Mouse (Mus musculus) liver, embryonic 15.5 days (tissue): ENCODE results near the gene Pald1. TPM values are rescaled to one million over a fixed set of nuclear protein-coding genes. Genes with fewer than 3 reads are reported as not detected.

Experiments used
- ATAC-seq: fragments of 200-750 bp; cut with Nextera tagmentation; 2 replicates; pipeline ENCODE4 v1.8.0; 2017; ENCODE audit warnings: moderate number of reproducible peaks, mild to moderate bottlenecking, moderate library complexity; ENCODE audit not compliant: insufficient read depth
- H3K27ac ChIP-seq: fragments of 300-500 bp; sonication (generic); replicated peaks from 2 replicates; pipeline ENCODE4 v1.5.1; 2015; ENCODE audit warnings: mild to moderate bottlenecking, inconsistent platforms
- H3K27me3 ChIP-seq: fragments of 300-500 bp; sonication (generic); 2 replicates; pipeline ENCODE4 v1.6.1; 2015; ENCODE audit warnings: mild to moderate bottlenecking, inconsistent platforms
- H3K36me3 ChIP-seq: fragments of 300-500 bp; sonication (generic); replicated peaks from 2 replicates; pipeline ENCODE4 v1.6.1; 2015; ENCODE audit warnings: moderate library complexity, mild to moderate bottlenecking, inconsistent platforms
- H3K4me1 ChIP-seq: fragments of 300-500 bp; sonication (generic); replicated peaks from 2 replicates; pipeline ENCODE4 v1.6.1; 2015; ENCODE audit warnings: inconsistent platforms
- H3K4me2 ChIP-seq: fragments of 300-500 bp; sonication (generic); 2 replicates; pipeline ENCODE4 v1.6.1; 2015; ENCODE audit warnings: moderate library complexity, mild to moderate bottlenecking, inconsistent platforms
- H3K4me3 ChIP-seq: fragments of 300-500 bp; sonication (generic); replicated peaks from 2 replicates; pipeline ENCODE4 v1.5.1; 2015; ENCODE audit warnings: mild to moderate bottlenecking, inconsistent platforms
- H3K9ac ChIP-seq: fragments of 300-500 bp; sonication (generic); 2 replicates; pipeline ENCODE4 v1.6.1; 2015; ENCODE audit warnings: moderate library complexity, mild to moderate bottlenecking, inconsistent platforms
- H3K9me3 ChIP-seq: fragments of 300-500 bp; sonication (generic); replicated peaks from 2 replicates; pipeline ENCODE4 v1.6.1; 2016; ENCODE audit warnings: inconsistent platforms
- WGBS: fragments of 180-500 bp; shearing (Covaris S2); methylation state at CpG from one replicate; pipeline ENCODE4 v1.1.7; 2015; ENCODE audit warnings: mixed read lengths; ENCODE audit not compliant: insufficient replicate concordance; 5-methylcytosine and 5-hydroxymethylcytosine counted together
- polyA plus RNA-seq: library from polyadenylated mRNA; unstranded; fragments of >200 nt; fragmentation: Nextera tagmentation; extraction: Ambion mirVana; gene quantifications from 2 replicates; pipeline ENCODE4 v1.2.1, GENCODE M21; 2015

Gene Pald1
- polyA plus RNA-seq, 1 experiment from 2014 or later: 6.6 TPM

DNA sequence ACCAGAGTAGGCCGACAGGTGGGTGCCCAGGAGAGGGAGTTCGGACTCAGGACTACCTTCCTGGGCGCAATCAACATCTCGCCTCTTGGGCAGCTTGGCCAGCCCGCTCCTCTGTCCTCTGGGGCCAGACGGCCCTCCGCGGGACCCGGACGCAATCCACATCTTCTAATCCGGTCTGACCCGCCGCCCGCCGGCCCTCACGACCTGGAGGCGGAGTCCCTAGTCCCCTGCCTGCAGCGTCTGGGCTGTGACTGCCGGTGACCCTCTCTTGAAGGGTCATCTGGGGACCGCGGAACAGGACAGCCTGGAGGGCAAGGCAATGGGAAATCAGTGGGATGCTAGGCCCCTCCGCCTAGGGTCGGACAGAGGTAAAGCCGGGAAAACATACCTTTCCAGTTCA is 35.8 kb upstream of the Pald1 start:
- H3K9me3 ChIP-seq: no peaks in the 10 kb centered on the region
- no peaks in the 10 kb centered on the region for H3K36me3 ChIP-seq
- H3K4me3 ChIP-seq: peak overlapping the region; percentile 52; the same call in 1 of the 2 replicates
- no peak for ATAC-seq
- no peak overlapping the region for H3K27ac ChIP-seq
- peak overlapping the region; percentile 72 for H3K4me2 ChIP-seq
- WGBS: 9% methylated on average over 21 of the region's 24 CpGs
- peaks cover 63% of the 10 kb centered on the region for H3K27me3 ChIP-seq
- peaks cover 46% of the 10 kb centered on the region for H3K4me1 ChIP-seq
- H3K9ac ChIP-seq: no peak overlapping the region

GRCm38 (mm10) chr10:61418131-61418900 is 35.0 kb upstream of the Pald1 start:
- Histone ChIP-seq H3K27me3 (peaks cover 62% of the 10 kb centered on the region), H3K4me1 (peaks cover 53% of the 10 kb centered on the region), H3K4me3 (peak overlapping the region; percentile 52), H3K27ac (no peak overlapping the region), H3K4me2 (peak overlapping the region; percentile 72), H3K9ac (no peak overlapping the region), H3K36me3 (no peaks in the 10 kb centered on the region), H3K9me3 (no peaks in the 10 kb centered on the region)
- peak; percentile 11; the same call in 1 of the 2 replicates for ATAC-seq
- 2% methylated on average over 50 of the region's 50 CpGs for WGBS

DNA sequence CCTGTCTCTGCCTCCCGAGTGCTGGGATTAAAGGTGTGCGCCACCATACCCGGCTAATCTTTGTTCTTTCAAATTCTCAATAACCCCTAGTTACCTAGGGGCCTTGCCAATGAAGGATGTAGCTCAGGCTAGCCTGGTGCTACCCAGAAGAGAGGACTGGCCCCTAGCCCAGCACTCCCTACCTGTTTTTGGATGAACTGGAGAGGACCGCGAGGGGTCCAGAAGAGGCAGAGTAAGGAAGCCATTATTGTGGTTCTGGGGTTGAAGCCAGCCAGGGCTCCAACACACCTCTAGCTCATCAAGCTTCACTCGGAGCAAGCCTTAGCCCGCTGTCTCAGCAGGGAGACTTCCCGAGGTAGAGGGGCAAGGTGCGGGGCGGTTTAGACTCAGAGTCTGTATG is 34.3 kb upstream of the Pald1 start, which contains the start of gene Nodal:
Nodal (plus strand) TSS at position 301 of the 400 bp plus-strand sequence.
- Histone ChIP-seq H3K9me3 (no peaks in the 10 kb centered on the region), H3K27me3 (peaks cover 57% of the 10 kb centered on the region), H3K9ac (no peak within 1 kb of the TSS), H3K4me3 (peak within 1 kb of the TSS; percentile 52), H3K36me3 (no peaks in the 10 kb centered on the region), H3K4me1 (peaks cover 53% of the 10 kb centered on the region), H3K27ac (no peak within 1 kb of the TSS), H3K4me2 (peak within 1 kb of the TSS; percentile 72)
- WGBS: 32% methylated on average over 10 of the region's 10 CpGs
- no peak for ATAC-seq

DNA sequence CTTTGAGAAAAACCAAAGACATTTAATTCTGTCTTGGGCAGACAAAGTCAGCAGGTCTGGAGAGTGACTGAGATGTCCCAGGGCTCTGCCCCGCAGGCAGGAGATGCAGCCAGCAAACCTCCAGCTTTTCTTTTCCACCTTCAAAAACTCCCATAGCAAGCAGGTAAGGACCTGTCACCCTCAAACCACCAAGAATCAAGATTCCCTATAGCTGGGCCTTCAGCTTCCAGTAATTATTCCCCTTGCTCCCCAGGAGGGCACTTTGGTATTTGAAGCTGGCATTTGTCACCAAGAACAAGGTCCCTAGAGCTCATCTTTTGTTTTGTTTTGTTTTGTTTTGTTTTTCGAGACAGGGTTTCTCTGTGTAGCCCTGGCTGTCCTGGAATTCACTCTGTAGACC is 33.7 kb upstream of the Pald1 start:
- no peak for ATAC-seq
- Histone ChIP-seq H3K36me3 (no peaks in the 10 kb centered on the region), H3K4me3 (no peak overlapping the region), H3K27me3 (peaks cover 57% of the 10 kb centered on the region), H3K4me1 (peaks cover 57% of the 10 kb centered on the region), H3K9me3 (no peaks in the 10 kb centered on the region), H3K27ac (no peak overlapping the region), H3K9ac (no peak overlapping the region), H3K4me2 (no peak overlapping the region)
- WGBS: 44% methylated on average over 2 of the region's 2 CpGs

DNA sequence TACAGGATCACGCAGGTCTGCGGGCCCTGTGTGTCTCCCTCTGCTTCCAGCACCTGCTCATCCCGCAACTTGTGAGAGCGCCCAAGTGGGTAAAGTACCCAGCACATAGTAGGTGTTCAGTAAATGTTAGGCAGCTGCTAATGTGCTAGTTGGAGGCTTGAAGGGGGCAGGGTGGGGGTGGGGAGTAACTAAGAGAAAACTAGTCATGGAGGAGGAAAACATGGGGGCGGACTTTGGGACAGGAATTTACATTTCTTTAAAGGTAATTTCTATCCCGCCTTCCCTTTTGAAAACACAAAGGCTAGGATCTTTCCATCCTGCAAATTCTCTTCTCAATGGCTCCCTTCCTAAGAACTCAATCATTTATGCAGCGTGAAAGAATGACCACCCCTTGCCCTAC is 33.2 kb upstream of the Pald1 start:
- Histone ChIP-seq H3K4me2 (no peak overlapping the region), H3K9me3 (no peaks in the 10 kb centered on the region), H3K4me1 (peaks cover 60% of the 10 kb centered on the region), H3K36me3 (no peaks in the 10 kb centered on the region), H3K27ac (no peak overlapping the region), H3K27me3 (peaks cover 57% of the 10 kb centered on the region), H3K9ac (no peak overlapping the region), H3K4me3 (no peak overlapping the region)
- no peak for ATAC-seq
- 63% methylated on average over 7 of the region's 7 CpGs for WGBS

GRCm38 (mm10) chr10:61415890-61416289 is 32.6 kb upstream of the Pald1 start:
- ATAC-seq: no peak
- H3K4me2 ChIP-seq: no peak overlapping the region
- H3K9me3 ChIP-seq: no peaks in the 10 kb centered on the region
- no peak overlapping the region for H3K9ac ChIP-seq
- peaks cover 66% of the 10 kb centered on the region for H3K4me1 ChIP-seq
- 30% methylated on average over 8 of the region's 8 CpGs for WGBS
- no peak overlapping the region for H3K4me3 ChIP-seq
- H3K27me3 ChIP-seq: peaks cover 52% of the 10 kb centered on the region
- H3K36me3 ChIP-seq: no peaks in the 10 kb centered on the region
- H3K27ac ChIP-seq: no peak overlapping the region

- WGBS: 66% methylated on average over 3 of the region's 3 CpGs
- no peak for ATAC-seq
- peaks cover 70% of the 10 kb centered on the region for H3K4me1 ChIP-seq
- no peak overlapping the region for H3K4me2 ChIP-seq
- no peaks in the 10 kb centered on the region for H3K9me3 ChIP-seq
- H3K27ac ChIP-seq: no peak overlapping the region
- H3K4me3 ChIP-seq: no peak overlapping the region
- H3K9ac ChIP-seq: no peak overlapping the region
- H3K36me3 ChIP-seq: no peaks in the 10 kb centered on the region
- H3K27me3 ChIP-seq: peaks cover 46% of the 10 kb centered on the region
Observed at GRCm38 (mm10) chr10:61415240-61415639, 31.9 kb upstream of the Pald1 start.

GRCm38 (mm10) chr10:61412910-61413625 is 29.7 kb upstream of the Pald1 start:
- H3K36me3 ChIP-seq: no peaks in the 10 kb centered on the region
- H3K4me3 ChIP-seq: peak overlapping the region; percentile 23

DNA sequence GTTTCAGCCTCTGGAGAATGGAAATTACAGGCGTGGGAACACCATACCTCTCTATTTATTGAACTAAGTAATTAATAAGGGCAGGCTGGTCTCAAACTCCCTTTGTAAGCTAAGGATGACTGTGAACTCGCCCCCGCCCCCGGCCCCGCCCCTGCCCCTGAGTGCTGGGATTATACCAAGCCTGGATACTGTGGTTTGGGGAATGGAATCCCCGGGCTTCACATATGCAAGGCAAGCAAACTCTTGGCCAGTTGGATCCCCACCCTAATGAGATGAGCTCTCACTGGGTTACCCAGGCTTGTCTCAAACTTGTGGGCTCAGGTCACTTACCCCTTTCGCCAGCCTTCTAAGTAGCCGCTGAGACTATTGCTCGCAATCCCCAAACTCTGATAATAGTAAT is 26.9 kb upstream of the Pald1 start:
- Histone ChIP-seq H3K4me2 (no peak overlapping the region), H3K27ac (no peak overlapping the region; the same call in 1 of the 2 replicates), H3K4me3 (no peak overlapping the region), H3K27me3 (peaks cover 14% of the 10 kb centered on the region), H3K9ac (no peak overlapping the region), H3K9me3 (no peaks in the 10 kb centered on the region), H3K4me1 (peaks cover 55% of the 10 kb centered on the region), H3K36me3 (no peaks in the 10 kb centered on the region)
- 48% methylated on average over 9 of the region's 9 CpGs for WGBS
- no peak for ATAC-seq

More at GRCm38 (mm10) chr10:61412910-61413625, 29.7 kb upstream of the Pald1 start:
- peak; percentile 91 for ATAC-seq
- Histone ChIP-seq H3K27me3 (peaks cover 24% of the 10 kb centered on the region), H3K4me2 (peak overlapping the region; percentile 61), H3K9ac (peak overlapping the region; percentile 26; the same call in 1 of the 2 replicates), H3K27ac (peak overlapping the region; percentile 92), H3K4me1 (peaks cover 66% of the 10 kb centered on the region), H3K9me3 (no peaks in the 10 kb centered on the region)
- WGBS: 4% methylated on average over 21 of the region's 21 CpGs

GRCm38 (mm10) chr10:61409776-61410175 is 26.4 kb upstream of the Pald1 start:
- no peak for ATAC-seq
- no peak overlapping the region for H3K4me2 ChIP-seq
- H3K9ac ChIP-seq: no peak overlapping the region
- H3K27me3 ChIP-seq: peaks cover 14% of the 10 kb centered on the region
- peak overlapping the region; percentile 45; the same call in 1 of the 2 replicates for H3K27ac ChIP-seq
- no peak overlapping the region for H3K4me3 ChIP-seq
- H3K4me1 ChIP-seq: peaks cover 51% of the 10 kb centered on the region
- no peaks in the 10 kb centered on the region for H3K9me3 ChIP-seq
- no peaks in the 10 kb centered on the region for H3K36me3 ChIP-seq
- WGBS: 39% methylated on average over 4 of the region's 4 CpGs

GRCm38 (mm10) chr10:61405958-61406357 is 22.6 kb upstream of the Pald1 start:
- ATAC-seq: no peak
- WGBS: 24% methylated on average over 10 of the region's 10 CpGs
- H3K4me1 ChIP-seq: peaks cover 16% of the 10 kb centered on the region
- H3K9ac ChIP-seq: no peak overlapping the region
- no peaks in the 10 kb centered on the region for H3K9me3 ChIP-seq
- no peaks in the 10 kb centered on the region for H3K36me3 ChIP-seq
- H3K27ac ChIP-seq: no peak overlapping the region
- H3K4me2 ChIP-seq: no peak overlapping the region
- H3K4me3 ChIP-seq: no peak overlapping the region
- H3K27me3 ChIP-seq: peaks cover 14% of the 10 kb centered on the region
